Mouse (Mus musculus) kidney, adult 18-20 months (tissue): Measurements from ENCODE around the gene Pafah1b2.

Experiments
- DNase-seq: peaks from one replicate; pipeline ENCODE4 v3.0.0; 2021

The Pafah1b2 gene

GRCm38 (mm10) chr9:46023591-46023990 is 11.1 kb upstream of the Pafah1b2 start:
- no peak for DNase-seq

DNA sequence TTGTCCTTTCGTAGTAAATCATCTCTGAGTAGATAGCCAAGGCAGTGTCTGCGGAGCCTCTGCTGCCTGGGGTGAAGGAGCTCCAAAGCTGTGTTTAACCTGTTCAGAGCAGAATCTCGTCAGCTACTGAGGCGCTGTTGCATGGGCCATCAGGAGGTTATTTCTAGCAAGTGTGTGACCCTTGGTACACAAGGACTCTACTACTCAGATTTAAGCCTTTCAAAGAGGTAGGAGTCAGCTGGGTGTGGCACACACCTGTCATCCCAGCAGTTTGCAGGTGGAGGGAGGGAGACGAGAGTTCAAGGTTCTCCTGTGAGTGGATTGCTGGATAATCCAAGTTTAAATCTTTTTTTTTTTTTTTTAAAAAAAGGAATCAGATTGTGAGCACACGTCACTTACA is 7.5 kb upstream of the Pafah1b2 start:
- DNase-seq, result no peak

DNA sequence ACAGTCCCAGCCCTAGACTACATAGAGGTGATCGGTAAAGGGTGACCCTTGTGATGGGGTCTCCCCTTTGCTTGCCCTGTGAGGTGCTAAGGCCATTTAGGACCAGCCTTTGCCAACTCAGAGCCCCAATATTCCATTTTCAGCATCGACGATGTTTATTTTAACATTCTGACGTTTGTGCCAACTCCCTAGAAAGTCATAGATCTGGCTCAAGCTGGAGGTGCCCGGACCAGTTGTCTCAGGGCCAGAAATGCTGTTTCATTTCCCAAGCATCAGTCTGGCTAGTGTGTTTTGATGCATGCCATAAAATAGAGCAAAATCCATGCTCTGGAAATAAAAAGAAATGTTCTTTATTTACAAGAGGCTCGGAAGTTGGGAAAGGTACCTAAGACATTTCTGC is 5.8 kb upstream of the Pafah1b2 start:
- DNase-seq, result no peak

DNA sequence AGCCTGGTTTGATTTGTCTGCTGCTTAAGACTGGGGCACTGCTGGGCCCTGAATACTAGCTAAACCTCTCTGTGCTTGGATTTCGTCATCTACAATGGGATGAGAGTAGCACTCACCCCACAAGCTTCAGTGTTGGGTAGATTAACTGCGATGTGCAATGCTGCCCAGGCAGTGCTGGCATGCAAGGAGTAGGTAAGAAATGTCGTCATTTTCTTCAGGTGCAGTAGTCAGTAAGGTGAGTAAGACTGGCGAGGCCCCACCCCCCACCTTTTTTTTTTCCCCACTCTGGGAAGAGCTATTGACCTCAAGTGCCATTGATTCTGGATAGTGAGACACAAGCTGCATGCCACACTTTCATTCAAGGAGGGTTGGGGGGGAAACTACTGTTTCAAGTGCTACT is 3.9 kb upstream of the Pafah1b2 start:
- DNase-seq, result no peak

GRCm38 (mm10) chr9:46015831-46016230 is 3.3 kb upstream of the Pafah1b2 start:
- peak; percentile 70 for DNase-seq

GRCm38 (mm10) chr9:46015081-46015551 is 2.6 kb upstream of the Pafah1b2 start:
- DNase-seq, result peak; percentile 69

DNA sequence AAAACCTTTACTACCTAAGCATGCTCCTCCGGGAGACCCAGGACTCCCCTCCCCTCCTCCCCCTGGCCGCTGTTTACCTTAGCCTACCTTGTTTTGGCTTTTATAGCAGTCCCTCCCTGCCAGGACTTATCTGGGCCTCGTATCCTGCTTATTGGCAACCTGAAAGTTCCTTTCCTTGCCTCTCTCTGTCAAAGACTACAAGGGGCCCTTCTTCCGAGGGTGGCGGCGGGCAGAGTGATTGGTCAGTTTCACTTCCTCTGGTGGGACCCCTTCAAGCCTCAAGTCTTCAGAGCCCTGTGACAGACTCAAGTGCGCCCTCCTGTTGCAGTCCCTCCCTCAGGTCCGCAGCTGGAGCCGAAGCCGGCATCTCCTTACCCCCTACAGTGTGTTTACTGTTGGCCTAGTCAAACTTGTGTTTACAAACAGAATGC is 1.8 kb upstream of the Pafah1b2 start:
- DNase-seq, result peak; percentile 63

GRCm38 (mm10) chr9:46013616-46014015 is 1.1 kb upstream of the Pafah1b2 start:
- DNase-seq, result no peak

GRCm38 (mm10) chr9:46013009-46013586 is 608 bp upstream of the Pafah1b2 start:
- DNase-seq, result peak; percentile 61

GRCm38 (mm10) chr9:46011094-46011970 is 1.2 kb downstream of the Pafah1b2 start:
- no peak for DNase-seq

GRCm38 (mm10) chr9:46009669-46009983 is 2.9 kb downstream of the Pafah1b2 start:
- DNase-seq, result no peak

GRCm38 (mm10) chr9:46008931-46009668 is 3.4 kb downstream of the Pafah1b2 start:
- DNase-seq, result no peak

GRCm38 (mm10) chr9:46006224-46006623 is 6.3 kb downstream of the Pafah1b2 start:
- no peak for DNase-seq

GRCm38 (mm10) chr9:46004529-46004928 is 8.0 kb downstream of the Pafah1b2 start:
- DNase-seq, result no peak

GRCm38 (mm10) chr9:46003729-46004128 is 8.8 kb downstream of the Pafah1b2 start:
- DNase-seq, result peak; percentile 87

DNA sequence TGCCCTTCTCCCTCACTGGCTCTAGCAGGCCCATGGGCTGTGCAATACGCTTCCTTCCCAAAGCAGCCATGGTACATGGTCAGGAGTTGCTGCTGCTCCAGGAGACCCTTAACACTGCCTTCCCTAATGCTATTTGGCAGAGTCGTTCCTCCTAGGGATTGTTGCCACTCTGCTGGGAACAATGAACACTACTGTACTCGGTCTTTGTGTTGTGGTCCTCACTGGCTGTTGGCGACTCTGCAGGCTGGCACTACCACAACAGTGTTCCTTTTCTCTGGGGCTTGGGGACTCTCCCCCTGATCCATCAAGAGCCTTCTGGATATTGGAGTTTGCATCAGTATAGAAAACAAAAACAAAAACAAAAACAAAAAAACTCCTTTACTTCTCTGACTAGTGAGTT is 13.5 kb downstream of the Pafah1b2 start:
- no peak for DNase-seq

DNA sequence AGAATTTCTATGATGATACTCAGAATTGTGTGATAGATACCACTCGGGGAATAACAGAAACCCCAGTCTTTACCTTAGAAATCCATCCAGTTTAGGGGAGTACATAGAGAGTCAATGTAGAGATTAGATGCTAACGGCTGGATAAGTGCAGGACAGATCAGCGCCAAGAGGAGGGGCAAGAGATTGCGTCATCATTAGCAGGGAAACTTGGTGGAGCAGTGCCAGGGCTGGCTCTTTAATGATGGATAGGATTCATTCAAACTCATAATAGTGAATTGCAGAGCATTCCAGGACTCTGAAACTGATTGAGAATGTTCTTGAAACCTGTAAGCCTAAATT is 27.3 kb downstream of the Pafah1b2 start:
- DNase-seq, result peak; percentile 66

DNA sequence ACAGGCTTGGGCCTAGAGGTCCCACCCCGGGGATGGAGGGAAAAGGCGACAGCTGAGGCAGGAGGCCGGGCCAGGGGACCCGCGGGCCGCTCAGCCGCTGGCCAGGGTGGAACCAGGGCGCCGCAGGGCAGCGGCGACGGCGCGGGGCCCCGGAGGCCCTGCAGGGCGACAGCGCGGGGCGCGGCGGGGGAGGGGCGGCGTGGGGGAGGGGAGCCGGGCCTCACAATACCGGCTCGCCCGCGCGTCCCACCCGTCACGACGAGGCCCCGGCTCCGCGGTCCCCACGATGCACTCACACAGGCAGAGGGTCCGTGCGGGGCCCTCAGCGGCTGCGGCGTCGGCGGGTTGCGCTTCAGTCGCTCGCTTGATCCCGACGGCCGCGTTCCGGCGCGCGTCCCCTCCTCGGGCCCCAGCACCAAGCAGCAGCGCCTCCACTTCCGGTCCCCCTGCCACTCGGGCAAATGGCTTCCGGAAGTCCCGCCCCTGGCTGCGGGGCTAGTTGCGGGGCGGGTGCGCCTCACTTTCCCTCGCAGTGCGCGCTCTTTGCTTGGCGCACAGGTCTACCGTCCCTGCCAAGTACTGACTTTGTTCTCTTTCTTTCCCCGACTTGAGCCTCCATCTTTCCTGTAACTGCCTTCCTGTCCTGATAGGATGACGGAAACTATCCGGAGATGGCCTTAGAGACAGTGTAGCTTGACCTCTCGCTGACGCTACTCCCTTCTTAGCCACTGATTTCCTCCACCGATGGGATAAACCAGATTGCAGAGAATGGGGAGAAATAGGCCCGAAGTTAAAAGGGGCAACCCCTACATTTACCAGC is 27.9 kb downstream of the Pafah1b2 start:
- DNase-seq, result peak; percentile 90

DNA sequence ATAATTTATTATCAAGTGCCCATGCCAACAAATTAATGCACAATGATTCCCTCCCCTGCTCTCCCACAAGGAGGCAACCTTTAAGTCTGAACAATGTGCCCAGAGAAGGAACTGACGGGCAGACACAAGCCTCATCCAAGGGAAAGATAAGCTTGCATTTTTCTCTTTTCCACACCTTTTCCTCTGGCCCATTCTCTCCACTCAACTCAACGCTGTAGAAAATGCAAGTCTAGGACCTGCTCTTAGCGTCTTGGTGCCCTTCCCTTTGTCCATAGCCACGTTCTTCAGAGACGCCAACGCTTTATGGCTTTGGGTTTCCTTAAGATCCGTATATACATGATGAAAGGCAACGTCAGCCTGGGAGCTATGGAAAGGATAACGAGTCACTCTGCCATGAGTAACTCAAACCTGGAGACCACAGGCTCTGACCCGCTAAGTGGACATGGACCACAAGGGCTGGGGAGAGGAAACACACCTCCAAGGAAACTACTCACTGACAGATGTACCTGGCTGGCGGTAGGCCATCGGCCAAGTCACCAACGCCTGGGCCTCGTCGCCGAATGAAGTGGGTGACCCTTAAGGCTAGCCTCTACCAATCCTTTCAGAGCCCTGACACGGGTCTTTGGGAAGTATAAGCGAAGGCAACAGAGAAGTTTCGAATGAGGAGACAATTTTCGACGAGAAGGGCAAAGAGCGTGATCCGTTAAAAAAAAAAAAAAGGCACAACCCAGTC is 28.6 kb downstream of the Pafah1b2 start:
- peak; percentile 45 for DNase-seq

GRCm38 (mm10) chr9:45981331-45981730 is 31.2 kb downstream of the Pafah1b2 start:
- DNase-seq, result no peak

DNA sequence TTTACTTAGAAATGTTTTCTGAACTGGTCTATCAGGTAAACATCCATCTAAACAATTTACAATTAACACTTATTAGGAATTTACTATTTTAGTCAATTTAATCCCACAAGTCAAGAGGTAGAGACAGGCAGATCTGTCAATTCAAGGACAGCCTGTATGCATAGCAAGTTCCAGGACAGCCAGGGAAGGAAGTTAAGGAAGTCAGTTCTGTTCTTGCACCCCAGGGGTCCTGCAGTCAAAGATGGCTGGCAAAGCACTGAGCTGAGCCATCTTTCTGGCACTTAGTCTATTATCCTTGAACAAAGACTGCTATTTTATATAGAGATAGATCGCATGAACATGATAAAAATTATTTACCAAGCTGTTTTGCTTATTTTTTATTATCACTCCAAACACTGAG is 31.9 kb downstream of the Pafah1b2 start:
- no peak for DNase-seq

DNA sequence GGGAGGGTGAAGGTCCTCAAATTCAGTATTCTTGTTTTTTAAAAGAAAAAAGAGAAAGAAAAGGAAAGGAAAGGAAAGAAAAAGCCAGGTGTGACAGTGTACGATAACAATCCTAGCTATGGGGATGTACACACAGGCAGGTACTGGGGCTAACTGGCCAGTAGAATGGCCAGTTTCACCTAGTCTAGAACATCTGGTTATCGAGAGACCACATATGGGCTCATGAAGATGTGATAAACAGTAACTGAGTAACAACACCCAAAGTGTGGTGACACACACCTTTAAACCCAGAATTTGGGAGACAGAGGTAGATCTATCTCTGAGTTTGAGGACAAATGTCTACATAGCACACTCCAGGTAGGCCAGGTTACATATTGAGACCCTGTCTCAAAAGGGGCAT is 32.7 kb downstream of the Pafah1b2 start:
- no peak for DNase-seq
